Mouse (Mus musculus): ENCODE results near the gene Ntng1.
A peak's percentile ranks its signal among the peaks of the same experiment; 100 is the strongest.

The Ntng1 gene

DNA sequence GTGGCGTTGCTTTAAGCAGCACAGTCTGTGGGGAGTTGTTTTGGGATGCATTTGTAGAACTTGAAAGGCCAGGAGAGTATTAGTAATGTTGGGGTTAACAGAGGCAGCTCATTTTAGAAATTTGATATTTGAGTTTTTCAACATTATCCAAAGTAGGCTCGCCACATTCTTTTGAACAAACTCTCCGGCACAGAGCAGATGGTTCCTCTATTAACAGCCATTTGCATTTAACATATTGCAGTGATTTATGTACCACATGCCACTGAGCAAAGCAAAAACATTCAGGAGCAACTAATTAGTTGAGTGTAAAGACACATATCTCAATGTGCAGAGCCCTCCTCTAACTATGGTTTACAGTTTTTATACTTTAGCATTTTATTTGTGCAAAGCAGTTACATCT lies 224.8 kb downstream of the Ntng1 start:
- DNase-seq (ENCODE audit: low spot score): peak; percentile 49

DNA sequence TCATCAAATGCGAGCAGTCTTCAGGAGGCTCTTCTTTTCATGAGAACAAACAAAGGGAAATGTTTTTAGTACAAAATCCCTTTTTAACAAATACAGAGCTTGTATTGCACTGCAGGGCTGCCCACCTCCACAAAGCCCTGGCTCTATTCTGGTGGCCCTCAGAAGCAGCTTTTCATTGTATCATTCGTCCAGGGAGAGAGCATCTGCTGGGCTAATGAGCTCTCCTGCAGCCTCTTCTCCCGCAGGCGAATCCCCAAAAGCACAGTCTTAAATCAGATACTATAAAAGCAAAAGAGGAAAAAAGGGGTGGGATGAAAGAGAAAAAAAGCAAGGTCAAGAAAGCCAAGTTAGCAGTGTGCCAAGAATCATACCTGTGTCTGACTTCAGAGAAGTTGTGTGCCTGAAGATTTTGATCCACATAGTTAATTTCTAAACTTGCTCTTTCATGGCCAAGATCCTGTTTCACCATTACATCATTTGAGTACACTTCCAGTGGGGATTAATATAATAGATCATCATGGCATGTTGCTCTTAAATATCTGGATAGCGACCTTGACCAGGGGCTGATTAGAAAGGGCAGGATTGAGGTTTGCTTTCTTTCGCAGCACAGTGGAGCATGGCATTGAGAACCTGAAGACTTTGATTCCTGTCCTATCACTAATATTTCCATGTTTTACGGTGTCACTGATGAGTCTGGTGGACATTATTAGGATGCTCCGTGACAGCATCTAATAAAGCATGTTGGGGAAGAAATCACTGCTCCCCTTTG lies 225.7 kb downstream of the Ntng1 start:
- no peak for DNase-seq (ENCODE audit: low spot score)

- no peak for DNase-seq (ENCODE audit: low spot score)
These were observed 226.7 kb downstream of the Ntng1 start for GRCm38 (mm10) chr3:109917077-109917476.

DNA sequence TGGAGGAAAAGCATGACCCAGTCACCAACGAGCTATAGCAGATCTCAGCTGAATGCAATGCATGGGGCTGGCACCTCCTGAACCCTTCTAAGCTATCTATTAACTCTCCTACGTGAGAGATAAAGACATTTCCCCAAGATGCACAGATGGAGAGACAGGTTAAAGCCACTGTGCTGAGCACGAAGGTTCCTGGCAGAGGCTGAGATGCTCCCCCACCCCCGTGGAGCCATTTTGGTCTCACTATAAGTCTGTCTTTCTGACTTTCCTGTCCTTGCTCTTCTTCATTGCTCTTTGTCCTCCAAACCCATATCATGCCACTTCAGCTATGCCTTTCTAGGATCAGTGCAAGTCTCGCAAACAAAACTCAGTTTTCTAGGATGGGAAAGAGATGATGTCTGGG lies 229.6 kb downstream of the Ntng1 start:
- DNase-seq (ENCODE audit: low spot score): no peak

DNA sequence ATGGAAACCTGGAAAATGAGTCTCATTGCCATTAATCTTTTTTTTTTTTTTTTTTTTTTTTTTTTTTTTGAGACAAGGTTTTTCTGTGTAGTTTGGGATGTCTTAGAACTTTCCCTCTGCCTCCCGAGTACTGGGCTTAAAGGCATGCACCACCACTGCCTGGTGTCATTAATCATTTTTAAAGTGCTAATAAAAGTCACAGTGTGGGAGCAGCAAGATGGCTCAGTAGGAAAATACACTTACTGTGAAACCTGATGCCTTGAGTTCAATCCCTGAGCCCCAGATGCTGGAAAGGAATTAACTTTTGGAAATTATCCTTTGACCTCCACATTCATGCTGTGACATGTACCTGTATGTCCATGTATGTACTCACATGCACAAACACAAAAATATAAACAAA lies 253.2 kb downstream of the Ntng1 start:
- no peak for DNase-seq (ENCODE audit: low spot score)

GRCm38 (mm10) chr3:109885672-109886071 lies 258.1 kb downstream of the Ntng1 start:
- DNase-seq (ENCODE audit: low spot score): no peak

- DNase-seq (ENCODE audit: low spot score): no peak
These were observed 264.8 kb downstream of the Ntng1 start for GRCm38 (mm10) chr3:109879061-109879460.

GRCm38 (mm10) chr3:109871986-109872385 lies 271.8 kb downstream of the Ntng1 start:
- no peak for DNase-seq (ENCODE audit: low spot score)

DNA sequence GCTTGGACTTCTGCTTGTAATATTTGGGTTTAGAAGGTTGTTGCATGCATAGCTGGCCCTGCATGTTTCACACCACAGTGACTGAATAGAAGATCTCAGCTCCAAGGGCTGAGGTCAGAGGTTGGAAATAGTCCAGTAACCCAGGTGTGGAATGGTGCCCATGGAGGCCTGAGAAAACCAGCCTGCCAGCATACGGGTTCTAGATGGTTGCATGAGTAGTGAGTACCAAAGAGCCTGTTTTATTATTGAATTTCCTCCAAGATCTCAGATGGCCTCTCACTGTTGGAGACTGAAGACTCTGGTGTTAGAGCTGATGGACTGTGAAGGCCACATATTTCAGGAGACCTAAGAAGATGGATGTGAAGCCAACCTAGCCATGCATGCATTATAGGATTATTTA lies 285.5 kb downstream of the Ntng1 start:
- no peak for DNase-seq (ENCODE audit: low spot score)

- peak; percentile 27 for DNase-seq (ENCODE audit: low spot score)
These were observed 289.2 kb downstream of the Ntng1 start for GRCm38 (mm10) chr3:109854449-109855155.

GRCm38 (mm10) chr3:109846660-109847059 lies 297.2 kb downstream of the Ntng1 start:
- DNase-seq (ENCODE audit: low spot score): no peak

GRCm38 (mm10) chr3:109825806-109826205 lies 318.0 kb downstream of the Ntng1 start:
- no peak for DNase-seq (ENCODE audit: low spot score)

GRCm38 (mm10) chr3:109822803-109823474 lies 320.9 kb downstream of the Ntng1 start:
- DNase-seq (ENCODE audit: low spot score): no peak

- no peak for DNase-seq (ENCODE audit: low spot score)
These were observed 324.8 kb downstream of the Ntng1 start for GRCm38 (mm10) chr3:109818821-109819685.

- no peak for DNase-seq (ENCODE audit: low spot score)
These were observed 334.7 kb downstream of the Ntng1 start for GRCm38 (mm10) chr3:109809065-109809464.

GRCm38 (mm10) chr3:109807211-109807934 lies 336.4 kb downstream of the Ntng1 start:
- no peak for DNase-seq (ENCODE audit: low spot score)

DNA sequence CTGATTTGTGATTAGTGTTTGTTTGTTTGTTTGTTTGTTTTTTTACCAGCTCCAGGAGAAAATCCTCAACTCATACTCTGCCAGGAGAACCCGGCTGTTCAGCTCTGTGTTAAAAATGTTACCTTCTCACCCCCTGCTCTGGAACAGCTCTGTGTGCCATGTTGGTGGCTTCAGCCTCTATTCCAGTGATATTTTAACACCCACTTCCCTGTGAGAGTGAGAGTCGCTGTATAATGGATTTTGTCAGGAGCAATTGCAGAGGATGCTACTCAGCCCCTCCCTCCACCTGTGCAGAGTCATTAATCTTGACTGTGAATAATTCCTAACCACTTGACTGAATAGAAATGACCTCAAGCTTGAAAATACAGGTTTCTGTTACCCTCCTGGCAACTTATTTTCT lies 339.7 kb downstream of the Ntng1 start:
- no peak for DNase-seq (ENCODE audit: low spot score)

GRCm38 (mm10) chr3:109803616-109804015 lies 340.2 kb downstream of the Ntng1 start:
- DNase-seq (ENCODE audit: low spot score): no peak

DNA sequence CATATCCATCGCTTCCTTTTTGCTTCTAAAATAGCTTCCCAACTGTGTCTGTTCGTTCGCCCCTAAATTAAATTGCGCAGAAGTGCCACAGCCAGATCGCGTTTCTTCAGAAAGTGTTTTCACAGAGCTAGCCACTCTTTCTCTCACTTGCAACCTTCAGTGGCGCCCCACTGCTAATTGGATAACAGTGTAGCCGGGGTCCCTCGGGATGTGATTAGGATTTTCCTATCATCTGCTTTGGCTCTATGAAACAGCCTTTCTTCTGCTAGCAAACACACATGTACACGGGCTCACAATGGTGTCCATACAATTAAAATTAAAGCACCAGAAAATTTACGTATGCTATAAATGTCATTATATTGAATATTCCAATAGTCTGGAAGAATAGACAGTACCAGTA lies 346.5 kb downstream of the Ntng1 start:
- no peak for DNase-seq (ENCODE audit: low spot score)

DNA sequence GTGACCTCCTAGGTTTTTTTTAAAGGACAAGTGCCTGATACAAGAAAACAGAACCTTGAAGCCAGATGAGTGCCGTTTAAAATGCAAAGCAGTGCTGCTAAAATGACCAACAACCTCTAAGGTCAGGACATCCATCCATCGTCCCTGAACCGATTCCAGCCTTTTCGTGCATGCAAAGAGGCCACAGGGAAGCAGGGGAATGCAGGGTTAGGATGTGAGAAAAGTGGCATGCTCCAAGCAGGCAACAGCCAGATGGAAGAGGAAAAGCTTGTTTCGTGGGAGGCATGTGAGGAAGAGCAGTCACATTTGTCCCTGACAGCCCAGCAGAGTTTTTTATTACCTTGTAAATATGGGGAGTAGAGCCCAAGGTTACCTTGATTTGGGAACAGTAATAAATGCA lies 360.6 kb downstream of the Ntng1 start:
- DNase-seq (ENCODE audit: low spot score): peak; percentile 21

- DNase-seq (ENCODE audit: low spot score): peak; percentile 77
These were observed 361.4 kb downstream of the Ntng1 start for GRCm38 (mm10) chr3:109782289-109782951.

Measured in layer of hippocampus, adult 11-12 months (tissue).